Mouse (Mus musculus): ENCODE measurements at regions not wholly inside any gene's neighbourhood (a gene's known extent, or its start where the extent isn't known, plus 50 kb on each side); places are given as distances from the start of the nearest gene placed in this dataset.

GRCm38 (mm10) chr13:41910236-41910635, 62.8 kb upstream of the Adtrp start:
- Histone ChIP-seq H3K9me3 (ENCODE audit: low read length) (no peaks in the 10 kb centered on the region), H3K4me2 (ENCODE audit: low read depth, low read length, poor library complexity, severe bottlenecking) (no peak overlapping the region), H3K4me1 (ENCODE audit: insufficient read depth, low read length) (no peaks in the 10 kb centered on the region), H3K9ac (replicated peaks; ENCODE audit: low read length, poor library complexity, severe bottlenecking) (no peak overlapping the region), H3K4me3 (ENCODE audit: low read depth, low read length) (no peak overlapping the region), H3K36me3 (ENCODE audit: insufficient read depth, low read length) (no peaks in the 10 kb centered on the region), H3K27ac (ENCODE audit: low read depth, low read length) (no peak overlapping the region), H3K27me3 (ENCODE audit: insufficient read depth, low read length) (no peaks in the 10 kb centered on the region)
- DNase-seq (ENCODE audit: low spot score) = no peak
- WGBS = 89% methylated on average over 10 of the region's 10 CpGs
- no peak for ATAC-seq (ENCODE audit: low FRiP score)
- no peak for TF ChIP-seq CTCF (IDR thresholded peaks at IDR 0.05)

- no peak for TF ChIP-seq CTCF (IDR thresholded peaks at IDR 0.05)
- 94% methylated on average over 2 of the region's 2 CpGs for WGBS
- Histone ChIP-seq H3K4me3 (ENCODE audit: low read depth, low read length) (no peak overlapping the region), H3K9ac (replicated peaks; ENCODE audit: low read length, poor library complexity, severe bottlenecking) (no peak overlapping the region), H3K27me3 (ENCODE audit: insufficient read depth, low read length) (no peaks in the 10 kb centered on the region), H3K27ac (ENCODE audit: low read depth, low read length) (no peak overlapping the region), H3K9me3 (ENCODE audit: low read length) (no peaks in the 10 kb centered on the region), H3K4me1 (ENCODE audit: insufficient read depth, low read length) (no peaks in the 10 kb centered on the region), H3K4me2 (ENCODE audit: low read depth, low read length, poor library complexity, severe bottlenecking) (no peak overlapping the region), H3K36me3 (ENCODE audit: insufficient read depth, low read length) (no peaks in the 10 kb centered on the region)
- ATAC-seq (ENCODE audit: low FRiP score) = no peak
- no peak for DNase-seq (ENCODE audit: low spot score)
These were observed 59.5 kb upstream of the Adtrp start for GRCm38 (mm10) chr13:41907027-41907426.

GRCm38 (mm10) chr13:41903286-41903685, 55.8 kb upstream of the Adtrp start:
- no peaks in the 10 kb centered on the region for H3K27me3 ChIP-seq (ENCODE audit: insufficient read depth, low read length)
- no peak overlapping the region for H3K27ac ChIP-seq (ENCODE audit: low read depth, low read length)
- no peak overlapping the region for H3K4me2 ChIP-seq (ENCODE audit: low read depth, low read length, poor library complexity, severe bottlenecking)
- ATAC-seq (ENCODE audit: low FRiP score) = no peak
- no peak overlapping the region for H3K4me3 ChIP-seq (ENCODE audit: low read depth, low read length)
- H3K4me1 ChIP-seq (ENCODE audit: insufficient read depth, low read length) = no peaks in the 10 kb centered on the region
- DNase-seq (ENCODE audit: low spot score) = no peak
- no peak for TF ChIP-seq CTCF (IDR thresholded peaks at IDR 0.05)
- no peaks in the 10 kb centered on the region for H3K9me3 ChIP-seq (ENCODE audit: low read length)
- no peak overlapping the region for H3K9ac ChIP-seq (replicated peaks; ENCODE audit: low read length, poor library complexity, severe bottlenecking)
- no peaks in the 10 kb centered on the region for H3K36me3 ChIP-seq (ENCODE audit: insufficient read depth, low read length)

GRCm38 (mm10) chr13:41899837-41900463, 52.5 kb upstream of the Adtrp start:
- WGBS = 90% methylated on average over 13 of the region's 13 CpGs
- Histone ChIP-seq H3K4me3 (ENCODE audit: low read depth, low read length) (no peak overlapping the region), H3K9ac (replicated peaks; ENCODE audit: low read length, poor library complexity, severe bottlenecking) (no peak overlapping the region), H3K4me1 (ENCODE audit: insufficient read depth, low read length) (no peaks in the 10 kb centered on the region), H3K27ac (ENCODE audit: low read depth, low read length) (no peak overlapping the region), H3K27me3 (ENCODE audit: insufficient read depth, low read length) (no peaks in the 10 kb centered on the region), H3K4me2 (ENCODE audit: low read depth, low read length, poor library complexity, severe bottlenecking) (no peak overlapping the region), H3K36me3 (ENCODE audit: insufficient read depth, low read length) (no peaks in the 10 kb centered on the region), H3K9me3 (ENCODE audit: low read length) (no peaks in the 10 kb centered on the region)
- DNase-seq (ENCODE audit: low spot score) (no peak), ATAC-seq (ENCODE audit: low FRiP score) (no peak)
- no peak for TF ChIP-seq CTCF (IDR thresholded peaks at IDR 0.05)

GRCm38 (mm10) chr13:41899281-41899680, 51.8 kb upstream of the Adtrp start:
- ATAC-seq (ENCODE audit: low FRiP score) = no peak
- no peaks in the 10 kb centered on the region for H3K27me3 ChIP-seq (ENCODE audit: insufficient read depth, low read length)

GRCm38 (mm10) chr13:41897481-41898317, 50.2 kb upstream of the Adtrp start:
- DNase-seq (ENCODE audit: low spot score) = no peak
- H3K9me3 ChIP-seq (ENCODE audit: low read length) = no peaks in the 10 kb centered on the region
- no peak for ATAC-seq (ENCODE audit: low FRiP score)
- WGBS = 91% methylated on average over 8 of the region's 8 CpGs
- no peak overlapping the region for H3K4me3 ChIP-seq (ENCODE audit: low read depth, low read length)
- no peak overlapping the region for H3K27ac ChIP-seq (ENCODE audit: low read depth, low read length)
- no peak overlapping the region for H3K9ac ChIP-seq (replicated peaks; ENCODE audit: low read length, poor library complexity, severe bottlenecking)
- no peak for TF ChIP-seq CTCF (IDR thresholded peaks at IDR 0.05)
- no peaks in the 10 kb centered on the region for H3K27me3 ChIP-seq (ENCODE audit: insufficient read depth, low read length)
- H3K4me1 ChIP-seq (ENCODE audit: insufficient read depth, low read length) = no peaks in the 10 kb centered on the region
- H3K36me3 ChIP-seq (ENCODE audit: insufficient read depth, low read length) = no peaks in the 10 kb centered on the region
- H3K4me2 ChIP-seq (ENCODE audit: low read depth, low read length, poor library complexity, severe bottlenecking) = no peak overlapping the region

More at GRCm38 (mm10) chr13:41899281-41899680, 51.8 kb upstream of the Adtrp start:
- DNase-seq (ENCODE audit: low spot score) = no peak
- Histone ChIP-seq H3K4me2 (ENCODE audit: low read depth, low read length, poor library complexity, severe bottlenecking) (no peak overlapping the region), H3K27ac (ENCODE audit: low read depth, low read length) (no peak overlapping the region), H3K9me3 (ENCODE audit: low read length) (no peaks in the 10 kb centered on the region), H3K9ac (replicated peaks; ENCODE audit: low read length, poor library complexity, severe bottlenecking) (no peak overlapping the region), H3K4me1 (ENCODE audit: insufficient read depth, low read length) (no peaks in the 10 kb centered on the region), H3K36me3 (ENCODE audit: insufficient read depth, low read length) (no peaks in the 10 kb centered on the region), H3K4me3 (ENCODE audit: low read depth, low read length) (no peak overlapping the region)
- TF ChIP-seq CTCF (IDR thresholded peaks at IDR 0.05) = no peak
- 79% methylated on average over 7 of the region's 7 CpGs for WGBS
